In genomic region chr16:31931330-31931729, GRCm38 (mm10) we compare ENCODE assay signal across 16 mouse cellular contexts. TPM values are rescaled to one million over a fixed set of nuclear protein-coding genes. Genes with fewer than 3 reads are reported as not detected.
DNase-seq lines count a peak whose midpoint lies in the region; ATAC-seq and TF ChIP-seq lines count a peak whose summit lies in the region.
"Had no signal": no experiment of that assay in that cellular context is flagged by ENCODE, and none has a peak within 500 bp of the region (broad histone marks: within the 10 kb centered on the region; RNA-seq: fewer than 3 reads in every experiment).

No protein-coding gene starts in this region.

- H3K9me3 ChIP-seq in embryonic facial prominence, embryonic 12.5 days = no peaks in the 10 kb centered on the region
- H3K9me3 ChIP-seq in embryonic facial prominence, embryonic 10.5 days = no peaks in the 10 kb centered on the region
- H3K9me3 ChIP-seq in hindbrain, postnatal 0 days (ENCODE audit: low read length) = no peaks in the 10 kb centered on the region
- H3K9me3 ChIP-seq in forebrain, embryonic 16.5 days (ENCODE audit: control insufficient read depth, low read length) = no peaks in the 10 kb centered on the region
- H3K9me3 ChIP-seq: lung, embryonic 15.5 days; midbrain, embryonic 12.5 days had no signal

- H3K4me1 ChIP-seq in embryonic facial prominence, embryonic 12.5 days = peaks cover 13% of the 10 kb centered on the region
- peaks cover 57% of the 10 kb centered on the region for H3K4me1 ChIP-seq in embryonic facial prominence, embryonic 10.5 days
- H3K4me1 ChIP-seq in hindbrain, postnatal 0 days (ENCODE audit: insufficient read depth, low read length) = peaks cover 22% of the 10 kb centered on the region
- peaks cover 26% of the 10 kb centered on the region for H3K4me1 ChIP-seq in forebrain, embryonic 16.5 days (replicated peaks; ENCODE audit: control insufficient read depth, insufficient read depth, low read length)

- H3K4me2 ChIP-seq in embryonic facial prominence, embryonic 12.5 days (replicated peaks) = 0 out of 2 replicates have a peak overlapping the region, but pooled peaks have one; percentile 12
- H3K4me2 ChIP-seq in hindbrain, postnatal 0 days (ENCODE audit: low read depth, low read length) = no peak overlapping the region
- no peak overlapping the region for H3K4me2 ChIP-seq in forebrain, embryonic 16.5 days (ENCODE audit: low read length)
- H3K4me2 ChIP-seq: forebrain, embryonic 12.5 days; lung, embryonic 15.5 days; midbrain, embryonic 12.5 days had no signal

- WGBS in embryonic facial prominence, embryonic 12.5 days = 61% methylated on average over 17 of the region's 17 CpGs
- WGBS in embryonic facial prominence, embryonic 10.5 days = 56% methylated on average over 17 of the region's 17 CpGs
- WGBS in hindbrain, postnatal 0 days = 59% methylated on average over 17 of the region's 17 CpGs
- 60% methylated on average over 17 of the region's 17 CpGs for WGBS in forebrain, embryonic 16.5 days

- intact Hi-C loops in gastrocnemius, postnatal 14 days (cut with DNase I; ENCODE audit: low total_unique reads) = no loop called here

- no peak for TF ChIP-seq CTCF in hindbrain, postnatal 0 days (IDR thresholded peaks at IDR 0.05; ENCODE audit: low read depth)

- no peak overlapping the region for H3K27ac ChIP-seq in embryonic facial prominence, embryonic 12.5 days
- H3K27ac ChIP-seq in embryonic facial prominence, embryonic 10.5 days (replicated peaks) = no peak overlapping the region
- 0 out of 2 replicates have a peak overlapping the region, but pooled peaks have one; percentile 96 for H3K27ac ChIP-seq in hindbrain, postnatal 0 days
- H3K27ac ChIP-seq in forebrain, embryonic 16.5 days (ENCODE audit: low read length) = no peak overlapping the region
- H3K27ac ChIP-seq: forebrain, embryonic 12.5 days; lung, embryonic 15.5 days had no signal

- no peak overlapping the region for H3K4me3 ChIP-seq in embryonic facial prominence, embryonic 12.5 days
- no peak overlapping the region for H3K4me3 ChIP-seq in embryonic facial prominence, embryonic 10.5 days
- no peak overlapping the region for H3K4me3 ChIP-seq in hindbrain, postnatal 0 days (ENCODE audit: low read length)
- no peak overlapping the region for H3K4me3 ChIP-seq in forebrain, embryonic 16.5 days (replicated peaks; ENCODE audit: low read length)
- H3K4me3 ChIP-seq: forebrain, embryonic 12.5 days; lung, embryonic 15.5 days; midbrain, embryonic 12.5 days had no signal

- H3K27me3 ChIP-seq in embryonic facial prominence, embryonic 12.5 days = peaks cover 42% of the 10 kb centered on the region
- peaks cover 64% of the 10 kb centered on the region for H3K27me3 ChIP-seq in embryonic facial prominence, embryonic 10.5 days (replicated peaks; ENCODE audit: low read depth, poor library complexity, severe bottlenecking)
- H3K27me3 ChIP-seq in hindbrain, postnatal 0 days (ENCODE audit: insufficient read depth, low read length) = no peaks in the 10 kb centered on the region
- peaks cover 6% of the 10 kb centered on the region for H3K27me3 ChIP-seq in forebrain, embryonic 16.5 days (replicated peaks; ENCODE audit: control insufficient read depth, insufficient read depth, low read length)

- H3K36me3 ChIP-seq in embryonic facial prominence, embryonic 12.5 days = no peaks in the 10 kb centered on the region
- no peaks in the 10 kb centered on the region for H3K36me3 ChIP-seq in embryonic facial prominence, embryonic 10.5 days (replicated peaks)
- no peaks in the 10 kb centered on the region for H3K36me3 ChIP-seq in hindbrain, postnatal 0 days (ENCODE audit: insufficient read depth, low read length)
- H3K36me3 ChIP-seq in forebrain, embryonic 16.5 days (ENCODE audit: control insufficient read depth, insufficient read depth) = no peaks in the 10 kb centered on the region
- H3K36me3 ChIP-seq: forebrain, embryonic 12.5 days; lung, embryonic 15.5 days; midbrain, embryonic 12.5 days had no signal

- no peak for ATAC-seq in embryonic facial prominence, embryonic 12.5 days (ENCODE audit: insufficient number of reproducible peaks, insufficient read depth, low FRiP score, low TSS enrichment)
- ATAC-seq in CD4-positive, CD25-positive, alpha-beta regulatory T cell, adult 4 months = peak; percentile 40
- no peak for ATAC-seq in hindbrain, postnatal 0 days
- ATAC-seq in forebrain, embryonic 16.5 days = no peak

- H3K9ac ChIP-seq in embryonic facial prominence, embryonic 12.5 days = no peak overlapping the region
- no peak overlapping the region for H3K9ac ChIP-seq in hindbrain, postnatal 0 days (replicated peaks; ENCODE audit: low read length)
- no peak overlapping the region for H3K9ac ChIP-seq in forebrain, embryonic 16.5 days (replicated peaks; ENCODE audit: low read depth, low read length)
- H3K9ac ChIP-seq: forebrain, embryonic 12.5 days; lung, embryonic 15.5 days; midbrain, embryonic 12.5 days had no signal

- DNase-seq in embryonic facial prominence, embryonic 10.5 days (ENCODE audit: low spot score) = no peak
- DNase-seq in layer of hippocampus, adult 9-11 months = peak; percentile 45
- DNase-seq in layer of hippocampus, postnatal 36 days = no peak
- peak; percentile 9 for DNase-seq in hindbrain, postnatal 0 days (ENCODE audit: low spot score)
- DNase-seq in gastrocnemius, postnatal 14 days = no peak
- DNase-seq: B cell, adult 2 months; heart, adult 18-20 months; kidney, adult 2 months; thymus, postnatal 4 days had no signal

RNA-seq across cellular contexts. Expression of gene Pigz, which starts 2.3 kb away (rescaled TPM):
- polyA plus RNA-seq in embryonic facial prominence, embryonic 12.5 days (2016; fragmentation: Nextera tagmentation; extraction: Ambion mirVana) = 1.1 and 1.6 TPM in 2 replicates
- polyA plus RNA-seq in embryonic facial prominence, embryonic 10.5 days (2016; fragmentation: Nextera tagmentation; extraction: Ambion mirVana) = 1.3 and 1.8 TPM in 2 replicates
- total RNA-seq in layer of hippocampus, postnatal 36 days (2021) = 10 to 100 TPM; 15.5 to 19.6 TPM
- under 1 TPM; 0.65 to 0.67 TPM for polyA plus RNA-seq in CD4-positive, CD25-positive, alpha-beta regulatory T cell, adult 4 months (2017; shearing (Covaris generic))
- 6.1 and 16.9 TPM in 2 replicates for total RNA-seq in hindbrain, postnatal 0 days (2014; rRNA removed)
- 5.2 and 5.5 TPM in 2 replicates for polyA plus RNA-seq in hindbrain, postnatal 0 days (2015; fragmentation: Nextera tagmentation; extraction: Ambion mirVana)
- 1 to 10 TPM; 1.8 to 4.7 TPM for total RNA-seq in gastrocnemius, postnatal 14 days (2021)
- polyA plus RNA-seq in forebrain, embryonic 16.5 days (2015; fragmentation: Nextera tagmentation; extraction: Ambion mirVana) = 1.6 TPM in 2 replicates
- total RNA-seq: neutrophil, adult 5-6 weeks had no signal

RNA-seq across cellular contexts. Expression of gene 0610012G03Rik, which starts 17.0 kb away (rescaled TPM):
- 85.2 and 93.3 TPM in 2 replicates for polyA plus RNA-seq in embryonic facial prominence, embryonic 12.5 days (2016; fragmentation: Nextera tagmentation; extraction: Ambion mirVana)
- 86.7 and 87.7 TPM in 2 replicates for polyA plus RNA-seq in embryonic facial prominence, embryonic 10.5 days (2016; fragmentation: Nextera tagmentation; extraction: Ambion mirVana)
- total RNA-seq in layer of hippocampus, postnatal 36 days (2021) = 10 to 100 TPM; 42.3 to 46.3 TPM
- 1 to 10 TPM; 1.3 to 2.6 TPM for polyA plus RNA-seq in CD4-positive, CD25-positive, alpha-beta regulatory T cell, adult 4 months (2017; shearing (Covaris generic))
- 111 and 117 TPM in 2 replicates for total RNA-seq in hindbrain, postnatal 0 days (2014; rRNA removed)
- 142 and 144 TPM in 2 replicates for polyA plus RNA-seq in hindbrain, postnatal 0 days (2015; fragmentation: Nextera tagmentation; extraction: Ambion mirVana)
- 10 to 100 TPM; 43.1 to 43.3 TPM for total RNA-seq in gastrocnemius, postnatal 14 days (2021)
- polyA plus RNA-seq in forebrain, embryonic 16.5 days (2015; fragmentation: Nextera tagmentation; extraction: Ambion mirVana) = 110 and 112 TPM in 2 replicates

RNA-seq across cellular contexts. Expression of gene Ncbp2, which starts 17.0 kb away (rescaled TPM):
- 146 and 150 TPM in 2 replicates for polyA plus RNA-seq in embryonic facial prominence, embryonic 12.5 days (2016; fragmentation: Nextera tagmentation; extraction: Ambion mirVana)
- polyA plus RNA-seq in embryonic facial prominence, embryonic 10.5 days (2016; fragmentation: Nextera tagmentation; extraction: Ambion mirVana) = 139 and 145 TPM in 2 replicates
- total RNA-seq in layer of hippocampus, postnatal 36 days (2021) = 10 to 100 TPM; 51.5 to 53.2 TPM
- polyA plus RNA-seq in CD4-positive, CD25-positive, alpha-beta regulatory T cell, adult 4 months (2017; shearing (Covaris generic)) = 10 to 100 TPM; 35.0 to 38.4 TPM
- 18.0 and 19.9 TPM in 2 replicates for total RNA-seq in hindbrain, postnatal 0 days (2014; rRNA removed)
- polyA plus RNA-seq in hindbrain, postnatal 0 days (2015; fragmentation: Nextera tagmentation; extraction: Ambion mirVana) = 63.7 and 64.9 TPM in 2 replicates
- 10 to 100 TPM; 16.3 to 20.6 TPM for total RNA-seq in gastrocnemius, postnatal 14 days (2021)
- 115 and 121 TPM in 2 replicates for polyA plus RNA-seq in forebrain, embryonic 16.5 days (2015; fragmentation: Nextera tagmentation; extraction: Ambion mirVana)

RNA-seq across cellular contexts. Expression of gene Meltf, which starts 52.7 kb away (rescaled TPM):
- polyA plus RNA-seq in embryonic facial prominence, embryonic 12.5 days (2016; fragmentation: Nextera tagmentation; extraction: Ambion mirVana) = 0.28 and 0.56 TPM in 2 replicates
- 0.06 and 0.13 TPM in 2 replicates for polyA plus RNA-seq in embryonic facial prominence, embryonic 10.5 days (2016; fragmentation: Nextera tagmentation; extraction: Ambion mirVana)
- under 1 TPM; 0.12 to 0.15 TPM for total RNA-seq in layer of hippocampus, postnatal 36 days (2021)
- polyA plus RNA-seq in CD4-positive, CD25-positive, alpha-beta regulatory T cell, adult 4 months (2017; shearing (Covaris generic)) = not detected
- total RNA-seq in hindbrain, postnatal 0 days (2014; rRNA removed) = 0.14 and 0.16 TPM in 2 replicates
- 0.18 and 0.41 TPM in 2 replicates for polyA plus RNA-seq in hindbrain, postnatal 0 days (2015; fragmentation: Nextera tagmentation; extraction: Ambion mirVana)
- total RNA-seq in gastrocnemius, postnatal 14 days (2021) = under 1 TPM in 1 of 2 experiments, not detected in 1; 0.04 TPM
- polyA plus RNA-seq in forebrain, embryonic 16.5 days (2015; fragmentation: Nextera tagmentation; extraction: Ambion mirVana) = 0.11 and 0.16 TPM in 2 replicates
- total RNA-seq: neutrophil, adult 5-6 weeks had no signal

Comparison
In these comparisons a context has a peak if more than half of its experiments do, and no peak if none do; other contexts are left out.
1. DNase-seq: peak in layer of hippocampus, adult 9-11 months (single experiment) and hindbrain, postnatal 0 days (single experiment); none in embryonic facial prominence, embryonic 10.5 days (single experiment), layer of hippocampus, postnatal 36 days (0 of 2) and gastrocnemius, postnatal 14 days (single experiment).
2. RNA of gene 0610012G03Rik, which starts 17.0 kb away (polyA plus RNA-seq): 142 to 144 TPM in hindbrain, postnatal 0 days, 110 to 112 TPM in forebrain, embryonic 16.5 days, 86.7 to 87.7 TPM in embryonic facial prominence, embryonic 10.5 days and 85.2 to 93.3 TPM in embryonic facial prominence, embryonic 12.5 days; 1.3 to 2.6 TPM in CD4-positive, CD25-positive, alpha-beta regulatory T cell, adult 4 months; every median in the first group is over 10 times any median in the second.